Mouse (Mus musculus) kidney, embryonic 14.5 days (tissue): ENCODE data around the gene Ush1g. TPM values are rescaled to one million over a fixed set of nuclear protein-coding genes. Genes with fewer than 3 reads are reported as not detected.
A peak's percentile ranks its signal among the peaks of the same experiment; 100 is the strongest.

ENCODE experiments used
- ATAC-seq: fragments of 200-750 bp; cut with Nextera tagmentation; 2 replicates; pipeline ENCODE4 v1.8.0; 2017; ENCODE audit warnings: moderate number of reproducible peaks, mild to moderate bottlenecking, moderate TSS enrichment, moderate library complexity; ENCODE audit not compliant: low FRiP score, low TSS enrichment
- H3K27ac ChIP-seq: fragments of 300-500 bp; sonication (generic); 2 replicates; pipeline ENCODE4 v1.5.1; 2014; ENCODE audit warnings: low read depth, mild to moderate bottlenecking, low read length, moderate library complexity, mixed read lengths
- H3K27me3 ChIP-seq: fragments of 300-500 bp; sonication (generic); 2 replicates; pipeline ENCODE4 v1.6.1; 2014; ENCODE audit warnings: mild to moderate bottlenecking, low read length; ENCODE audit not compliant: control insufficient read depth, insufficient read depth
- H3K36me3 ChIP-seq: fragments of 300-500 bp; sonication (generic); 2 replicates; pipeline ENCODE4 v1.6.1; 2014; ENCODE audit warnings: low read length, mixed read lengths; ENCODE audit not compliant: control insufficient read depth, insufficient read depth
- H3K4me1 ChIP-seq: fragments of 300-500 bp; sonication (generic); 2 replicates; pipeline ENCODE4 v1.6.1; 2014; ENCODE audit warnings: low read length, mixed read lengths; ENCODE audit not compliant: control insufficient read depth, insufficient read depth
- H3K4me2 ChIP-seq: fragments of 300-500 bp; sonication (generic); replicated peaks from 2 replicates; pipeline ENCODE4 v1.6.1; 2014; ENCODE audit warnings: low read depth, mild to moderate bottlenecking, low read length
- H3K4me3 ChIP-seq: fragments of 300-500 bp; sonication (generic); 2 replicates; pipeline ENCODE4 v1.5.1; 2014; ENCODE audit warnings: mild to moderate bottlenecking, low read length
- H3K9ac ChIP-seq: fragments of 300-500 bp; sonication (generic); 2 replicates; pipeline ENCODE4 v1.6.1; 2014; ENCODE audit warnings: low read depth, mild to moderate bottlenecking, low read length, moderate library complexity
- H3K9me3 ChIP-seq: fragments of 300-500 bp; sonication (generic); 2 replicates; pipeline ENCODE4 v1.6.1; 2016; ENCODE audit warnings: low read length; ENCODE audit not compliant: control insufficient read depth
- WGBS: fragments of 180-500 bp; shearing (Covaris S2); extraction: QIAGEN DNeasy Blood & Tissue Kit; methylation state at CpG from one replicate; pipeline ENCODE4 v1.1.7; 2014; 5-methylcytosine and 5-hydroxymethylcytosine counted together
- polyA plus RNA-seq: library from polyadenylated mRNA; unstranded; fragments of >200 nt; fragmentation: Nextera tagmentation; extraction: Ambion mirVana; gene quantifications from 2 replicates; pipeline ENCODE4 v1.2.1, GENCODE M21; 2014

Gene Ush1g
- polyA plus RNA-seq, 1 experiment from 2014 or later: not detected

DNA sequence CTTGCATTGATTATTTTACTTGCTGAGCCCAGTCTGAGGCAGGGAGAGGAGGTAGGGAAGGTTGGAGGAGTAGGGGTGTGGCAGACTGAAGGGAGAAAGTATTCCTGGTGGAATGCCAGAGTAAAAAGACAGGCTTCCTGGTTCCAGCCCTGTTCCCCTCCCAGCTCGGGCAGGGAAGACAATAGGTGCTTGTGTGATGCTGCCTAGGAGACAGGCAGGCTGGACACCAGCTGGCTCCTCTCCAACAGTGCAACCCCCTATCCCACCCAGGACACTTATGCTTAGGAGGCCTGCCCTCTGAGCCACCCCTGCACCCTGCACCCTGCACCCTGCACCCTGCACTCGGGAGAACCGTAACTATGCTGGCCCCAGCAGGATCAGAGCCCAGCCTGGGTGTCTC, 37.5 kb upstream of the Ush1g start:
- no peak for ATAC-seq

DNA sequence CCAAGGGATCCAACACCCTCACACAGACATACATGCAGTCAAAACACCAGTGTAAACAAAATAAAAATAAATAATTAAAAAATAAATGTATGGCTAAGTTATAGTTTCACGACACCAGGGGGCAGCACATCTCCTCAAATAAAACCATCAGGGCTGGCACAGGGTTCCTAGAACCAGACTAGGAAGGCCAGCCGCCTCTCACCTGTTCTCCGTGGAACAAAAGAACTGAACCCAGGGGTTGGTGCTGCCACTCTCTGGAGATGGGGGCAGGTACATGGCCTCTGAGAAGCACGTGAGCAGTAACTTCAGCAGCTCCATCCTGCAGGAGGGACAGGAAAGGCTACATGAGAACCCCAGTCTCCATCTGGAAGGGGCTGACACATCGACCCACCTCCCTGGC, 36.6 kb upstream of the Ush1g start:
- Histone ChIP-seq H3K9ac (no peak overlapping the region), H3K4me3 (no peak overlapping the region), H3K9me3 (no peaks in the 10 kb centered on the region), H3K27ac (no peak overlapping the region), H3K4me1 (peaks cover 3% of the 10 kb centered on the region; the same call in 1 of the 2 replicates), H3K36me3 (no peaks in the 10 kb centered on the region), H3K27me3 (peaks cover 4% of the 10 kb centered on the region; the same call in 1 of the 2 replicates), H3K4me2 (no peak overlapping the region)
- 12% methylated on average over 5 of the region's 5 CpGs for WGBS
- peak; percentile 47; the same call in 1 of the 2 replicates for ATAC-seq

More for the DNA sequence above, 37.5 kb upstream of the Ush1g start:
- Histone ChIP-seq H3K36me3 (no peaks in the 10 kb centered on the region), H3K4me2 (no peak overlapping the region), H3K9me3 (no peaks in the 10 kb centered on the region), H3K9ac (no peak overlapping the region), H3K4me1 (peaks cover 3% of the 10 kb centered on the region; the same call in 1 of the 2 replicates), H3K4me3 (no peak overlapping the region), H3K27me3 (peaks cover 4% of the 10 kb centered on the region; the same call in 1 of the 2 replicates), H3K27ac (no peak overlapping the region)
- 46% methylated on average over 3 of the region's 3 CpGs for WGBS

DNA sequence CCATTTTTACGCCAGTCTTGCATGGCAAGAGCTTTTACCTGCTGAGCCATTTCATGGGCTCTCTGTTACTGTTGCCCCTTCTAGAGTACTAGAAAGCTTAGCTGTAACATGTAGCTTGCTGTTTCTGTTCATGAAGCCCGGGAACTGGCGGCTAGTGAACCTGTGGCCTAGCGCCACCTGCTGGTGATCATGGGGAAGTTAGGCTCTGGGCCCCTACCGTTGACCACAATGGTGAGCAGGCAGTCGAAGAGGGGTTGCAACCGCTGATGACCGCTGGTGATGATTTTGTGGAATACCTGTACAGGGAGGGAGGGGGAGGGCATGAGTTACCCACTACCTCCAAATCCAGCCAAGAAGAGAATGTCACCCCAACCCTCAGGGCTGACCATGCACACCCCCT, 32.3 kb upstream of the Ush1g start:
- H3K27me3 ChIP-seq: peaks cover 4% of the 10 kb centered on the region; the same call in 1 of the 2 replicates
- peaks cover 4% of the 10 kb centered on the region; the same call in 1 of the 2 replicates for H3K4me1 ChIP-seq
- no peaks in the 10 kb centered on the region for H3K9me3 ChIP-seq
- no peaks in the 10 kb centered on the region for H3K36me3 ChIP-seq
- ATAC-seq: no peak
- H3K4me2 ChIP-seq: no peak overlapping the region
- no peak overlapping the region for H3K27ac ChIP-seq
- WGBS: 5% methylated on average over 8 of the region's 8 CpGs
- H3K9ac ChIP-seq: no peak overlapping the region
- no peak overlapping the region for H3K4me3 ChIP-seq

DNA sequence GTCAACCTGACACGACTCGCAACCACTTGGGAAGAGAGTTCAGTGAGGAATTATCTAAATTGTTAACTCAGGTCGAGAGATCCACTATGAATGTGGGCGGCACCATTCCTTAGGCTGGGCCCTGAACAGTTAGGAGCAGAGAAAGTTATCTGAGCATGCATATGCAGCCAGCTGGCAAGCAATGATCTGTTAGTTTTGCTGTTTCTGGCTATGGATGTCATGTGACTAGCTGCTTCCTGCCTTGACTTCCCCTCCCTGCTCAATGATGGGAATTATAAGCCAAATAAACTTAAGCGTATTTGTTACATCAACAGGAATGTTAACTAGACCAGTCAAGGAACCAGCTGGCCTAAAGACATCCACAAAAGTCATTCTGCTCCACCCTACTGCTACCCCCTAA, 31.5 kb upstream of the Ush1g start:
- no peak overlapping the region for H3K27ac ChIP-seq
- peaks cover 4% of the 10 kb centered on the region; the same call in 1 of the 2 replicates for H3K27me3 ChIP-seq
- H3K4me3 ChIP-seq: no peak overlapping the region
- WGBS: 92% methylated on average over 5 of the region's 5 CpGs
- no peak overlapping the region for H3K9ac ChIP-seq
- H3K36me3 ChIP-seq: no peaks in the 10 kb centered on the region
- 0 out of 2 replicates have a peak, but pooled peaks cover 5% of the 10 kb centered on the region for H3K4me1 ChIP-seq
- H3K9me3 ChIP-seq: no peaks in the 10 kb centered on the region
- ATAC-seq: no peak
- no peak overlapping the region for H3K4me2 ChIP-seq

DNA sequence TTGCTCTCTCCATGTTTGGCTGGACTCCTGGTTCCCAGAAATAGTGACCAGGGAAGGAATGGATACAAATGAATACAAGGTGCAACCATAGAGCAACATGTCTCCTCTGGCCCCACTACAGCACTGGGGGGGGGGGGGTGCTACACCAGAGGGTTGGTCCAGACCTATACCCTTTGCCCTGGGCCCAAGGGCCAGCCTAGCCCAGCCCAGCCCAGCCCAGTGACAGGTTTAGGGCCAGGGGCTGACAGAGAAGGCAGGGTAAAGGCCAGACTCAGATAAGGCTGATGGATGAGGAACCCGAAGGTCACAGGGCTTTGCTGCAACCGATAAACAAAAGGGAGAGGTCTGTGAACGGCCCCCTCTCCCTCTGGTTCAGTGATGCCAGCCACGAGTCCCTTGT, 28.1 kb upstream of the Ush1g start:
- Histone ChIP-seq H3K27me3 (peaks cover 4% of the 10 kb centered on the region; the same call in 1 of the 2 replicates), H3K4me3 (no peak overlapping the region), H3K36me3 (no peaks in the 10 kb centered on the region), H3K9ac (no peak overlapping the region), H3K4me2 (no peak overlapping the region), H3K4me1 (0 out of 2 replicates have a peak, but pooled peaks cover 5% of the 10 kb centered on the region), H3K9me3 (no peaks in the 10 kb centered on the region), H3K27ac (no peak overlapping the region)
- 39% methylated on average over 4 of the region's 4 CpGs for WGBS
- ATAC-seq: no peak

DNA sequence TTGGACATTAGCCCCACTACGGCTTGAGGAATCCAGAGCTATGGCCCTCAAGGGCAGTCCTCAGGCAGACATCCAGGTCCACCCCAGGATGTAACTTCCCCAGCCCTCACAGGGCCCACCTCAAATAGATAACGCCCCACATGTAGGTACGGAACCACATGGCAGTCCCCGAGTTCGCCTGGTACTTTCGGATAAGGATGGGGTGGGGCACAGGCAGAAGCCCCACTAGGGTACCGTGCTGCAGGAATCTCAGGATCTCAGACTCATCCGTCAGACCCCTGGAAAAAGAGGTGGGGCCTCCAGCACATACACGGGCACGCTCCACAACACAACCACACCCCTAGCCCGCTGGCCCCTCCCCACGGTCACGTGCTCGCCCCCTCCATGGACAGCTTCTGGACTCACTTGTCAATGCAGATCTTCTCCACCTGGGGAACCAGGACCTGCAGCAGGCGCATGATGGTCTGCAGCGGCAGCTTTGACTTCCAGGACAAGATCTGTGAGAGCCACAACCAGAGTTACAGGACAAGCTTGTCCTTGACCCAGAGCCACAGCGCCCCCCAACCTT, 26.9 kb upstream of the Ush1g start:
- no peak overlapping the region for H3K4me3 ChIP-seq
- WGBS: 53% methylated on average over 17 of the region's 17 CpGs
- no peaks in the 10 kb centered on the region for H3K9me3 ChIP-seq
- no peaks in the 10 kb centered on the region for H3K36me3 ChIP-seq
- peaks cover 12% of the 10 kb centered on the region; the same call in 1 of the 2 replicates for H3K27me3 ChIP-seq
- H3K9ac ChIP-seq: no peak overlapping the region
- 0 out of 2 replicates have a peak, but pooled peaks cover 5% of the 10 kb centered on the region for H3K4me1 ChIP-seq
- ATAC-seq: no peak
- H3K27ac ChIP-seq: no peak overlapping the region
- no peak overlapping the region for H3K4me2 ChIP-seq

DNA sequence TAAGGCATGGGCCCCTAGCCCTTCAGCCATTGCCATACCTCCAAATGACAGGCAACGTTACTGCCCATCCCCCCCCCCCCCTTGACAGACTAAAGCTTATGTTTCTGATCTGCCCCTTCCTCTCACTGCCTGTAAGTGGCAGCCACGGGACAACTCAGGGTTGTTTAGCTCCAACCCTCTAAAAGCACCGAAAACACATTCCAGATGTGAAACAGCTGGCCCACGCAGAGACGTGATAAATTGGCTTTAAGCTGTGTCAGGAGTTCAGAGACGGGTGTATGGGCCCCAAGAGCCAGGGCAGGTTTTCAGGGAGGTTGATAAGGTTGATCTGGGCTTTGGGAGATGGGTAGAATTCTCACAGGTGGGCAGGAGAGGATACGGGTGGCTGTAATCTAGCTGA, 23.7 kb upstream of the Ush1g start:
- Histone ChIP-seq H3K27me3 (peaks cover 12% of the 10 kb centered on the region; the same call in 1 of the 2 replicates), H3K27ac (no peak overlapping the region), H3K9ac (no peak overlapping the region), H3K4me2 (no peak overlapping the region), H3K4me3 (no peak overlapping the region), H3K9me3 (no peaks in the 10 kb centered on the region), H3K36me3 (no peaks in the 10 kb centered on the region), H3K4me1 (0 out of 2 replicates have a peak, but pooled peaks cover 5% of the 10 kb centered on the region)
- 20% methylated on average over 7 of the region's 7 CpGs for WGBS
- ATAC-seq: no peak

DNA sequence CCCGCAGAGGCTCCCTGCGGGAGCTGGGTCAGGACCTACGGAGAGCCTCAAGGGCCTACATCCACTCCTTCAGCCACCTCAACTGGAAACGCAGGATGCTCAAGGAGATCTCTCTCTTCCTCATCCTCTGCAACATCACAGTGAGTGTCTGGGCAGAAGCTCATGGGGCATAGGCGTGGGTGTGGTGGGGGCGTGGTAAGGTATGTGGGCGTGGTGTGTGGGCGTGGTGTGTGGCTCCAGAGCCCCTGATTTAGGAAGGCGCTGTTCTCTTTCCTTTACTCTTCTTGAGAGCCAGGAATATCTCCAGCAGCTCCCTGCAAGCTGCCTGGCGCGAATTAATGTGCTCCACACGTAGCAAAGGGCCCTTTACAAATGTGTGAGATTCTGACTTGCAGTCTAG, 23.1 kb upstream of the Ush1g start:
- no peak overlapping the region for H3K9ac ChIP-seq
- H3K36me3 ChIP-seq: no peaks in the 10 kb centered on the region
- H3K4me3 ChIP-seq: no peak overlapping the region
- WGBS: 8% methylated on average over 12 of the region's 12 CpGs
- no peak overlapping the region for H3K27ac ChIP-seq
- H3K9me3 ChIP-seq: no peaks in the 10 kb centered on the region
- 0 out of 2 replicates have a peak, but pooled peaks cover 5% of the 10 kb centered on the region for H3K4me1 ChIP-seq
- no peak for ATAC-seq
- no peak overlapping the region for H3K4me2 ChIP-seq
- H3K27me3 ChIP-seq: peaks cover 12% of the 10 kb centered on the region

DNA sequence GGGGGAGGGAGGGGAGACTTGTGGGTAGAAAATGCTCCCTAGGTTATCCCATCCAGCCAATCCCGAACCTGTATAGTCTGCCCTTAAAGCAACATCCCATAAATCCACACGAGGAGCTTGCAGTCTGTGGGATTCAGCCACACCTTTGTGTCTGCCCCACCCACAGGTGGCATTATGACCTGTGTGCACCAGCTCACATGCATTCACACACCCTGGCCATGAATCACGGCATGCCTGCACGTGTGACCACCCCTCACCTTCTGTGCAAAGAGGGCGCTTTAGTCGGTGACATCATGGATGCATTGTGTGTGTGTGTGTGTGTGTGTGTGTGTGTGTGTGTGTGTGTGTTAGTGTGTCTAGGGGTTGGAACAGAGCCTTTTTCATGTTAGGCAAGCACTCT, 20.0 kb upstream of the Ush1g start:
- Histone ChIP-seq H3K9me3 (no peaks in the 10 kb centered on the region), H3K27me3 (peaks cover 18% of the 10 kb centered on the region), H3K36me3 (no peaks in the 10 kb centered on the region), H3K4me3 (no peak overlapping the region), H3K9ac (no peak overlapping the region), H3K4me2 (no peak overlapping the region), H3K4me1 (no peaks in the 10 kb centered on the region), H3K27ac (no peak overlapping the region)
- WGBS: 67% methylated on average over 6 of the region's 6 CpGs
- no peak for ATAC-seq
